Mouse (Mus musculus) gastrocnemius, postnatal 25 days (tissue): Measurements from ENCODE around the gene Plcl1. TPM values are rescaled to one million over a fixed set of nuclear protein-coding genes. Genes with fewer than 3 reads are reported as not detected.

ENCODE experiments used
- DNase-seq: peaks from one replicate; pipeline ENCODE4 v3.0.0; 2022
- total RNA-seq, 2 experiments: library from RNA; stranded (reverse); gene quantifications; 1 replicate in 1 of 2; 2 replicates in 1 of 2; pipeline ENCODE4 v1.2.3; 2021

The Plcl1 gene
- total RNA-seq, 2 experiments from 2014 or later = 3.1 to 3.9 TPM

DNA sequence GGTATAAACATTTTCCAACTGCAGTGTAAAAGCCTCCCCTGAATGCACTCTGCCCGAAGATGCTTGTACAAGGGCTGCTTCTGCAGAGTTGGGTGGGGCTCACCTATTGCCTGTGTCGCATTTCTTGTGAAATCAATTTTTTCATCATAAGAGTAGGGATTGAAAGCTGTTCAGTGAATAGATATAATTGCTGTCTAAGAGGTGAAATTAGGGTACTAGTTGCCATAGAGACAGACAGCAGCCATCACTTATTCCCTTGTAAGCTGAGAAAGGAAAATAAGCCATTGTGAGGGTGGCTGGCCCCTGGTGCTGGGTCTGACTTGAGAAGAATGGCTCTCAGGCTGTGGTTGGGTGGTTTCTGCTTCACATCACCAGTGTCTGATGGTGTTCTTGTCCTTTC lies 299.0 kb downstream of the Plcl1 start:
- no peak for DNase-seq

DNA sequence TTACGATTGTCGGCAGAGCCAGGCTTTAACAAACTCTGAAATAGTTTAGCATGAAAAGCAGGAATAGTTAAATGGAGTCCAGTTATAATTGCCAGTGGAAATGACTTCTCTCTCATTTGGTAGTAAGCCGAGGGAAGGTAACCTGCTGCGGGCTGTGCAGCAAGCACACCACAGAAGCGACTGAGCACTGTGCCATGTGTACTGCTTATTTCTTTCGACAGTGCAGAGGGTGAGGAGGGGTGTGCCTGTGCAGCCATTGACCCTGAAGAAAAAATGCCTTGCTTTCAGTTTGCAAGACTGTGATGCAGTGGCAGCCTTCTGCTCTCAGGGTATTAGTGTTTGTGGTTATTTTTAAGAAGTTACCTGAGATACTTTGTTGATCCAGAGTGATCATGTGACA lies 299.5 kb downstream of the Plcl1 start:
- DNase-seq = no peak

DNA sequence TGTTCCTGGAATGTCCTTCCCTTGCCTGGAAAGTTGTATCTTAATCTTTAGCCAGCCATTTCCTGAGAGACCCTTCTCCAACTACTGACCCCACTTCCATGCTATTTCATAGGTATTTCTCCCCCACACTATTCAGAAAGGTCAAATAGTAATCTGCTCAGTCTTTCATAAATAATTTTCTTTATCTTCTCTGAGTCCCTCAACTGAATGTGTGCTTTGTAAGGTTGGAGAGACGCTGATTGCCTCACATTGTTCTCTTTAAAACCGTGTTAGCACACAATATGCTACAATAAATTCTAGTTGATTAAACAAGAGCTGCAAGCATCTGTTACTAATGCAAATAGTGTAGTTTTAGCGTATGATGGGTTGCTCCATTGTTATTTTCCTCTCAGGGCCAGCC lies 300.0 kb downstream of the Plcl1 start:
- no peak for DNase-seq

DNA sequence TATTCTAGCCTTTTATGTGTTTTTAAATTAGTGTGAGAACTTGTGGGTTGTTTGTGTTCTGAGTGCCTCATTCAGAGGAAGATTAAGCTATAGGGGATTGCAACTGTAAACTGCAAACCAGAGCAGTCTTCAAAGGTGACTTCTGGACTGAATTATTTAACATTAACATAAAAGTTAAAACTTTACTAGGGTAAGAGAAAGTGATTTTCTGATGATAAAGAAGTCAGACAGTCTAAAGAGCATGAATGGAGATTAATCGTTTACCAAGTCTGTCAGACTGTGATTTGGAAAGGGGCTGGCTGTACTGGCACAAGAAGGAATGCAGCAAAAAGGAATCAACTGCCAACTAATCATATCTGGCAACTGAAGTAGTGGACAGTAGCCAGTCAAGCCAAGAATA lies 301.2 kb downstream of the Plcl1 start:
- DNase-seq = no peak

DNA sequence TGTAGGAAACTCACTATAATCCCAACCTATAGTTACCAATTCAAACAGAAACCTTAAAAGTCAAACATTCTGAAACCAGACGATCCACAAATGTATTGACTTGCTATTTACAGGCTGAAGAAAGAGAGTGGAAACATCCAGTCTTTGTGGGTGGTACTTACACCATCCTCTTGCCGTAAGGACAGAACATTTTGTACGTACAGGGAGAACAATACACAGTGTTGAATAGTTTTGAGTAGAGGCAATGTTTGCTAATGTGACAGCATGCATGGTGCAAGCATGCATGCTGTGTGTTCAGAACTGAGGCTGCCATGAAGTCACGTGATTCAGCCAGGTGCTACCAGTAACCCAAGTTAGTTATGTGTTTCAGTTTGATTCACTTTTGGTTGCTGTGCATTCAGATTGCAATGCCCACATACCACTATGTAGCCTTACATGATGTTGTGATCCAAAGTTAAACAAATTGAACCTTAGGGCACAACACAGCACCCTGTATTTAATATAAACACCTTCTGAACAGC lies 311.6 kb downstream of the Plcl1 start:
- DNase-seq = no peak

DNA sequence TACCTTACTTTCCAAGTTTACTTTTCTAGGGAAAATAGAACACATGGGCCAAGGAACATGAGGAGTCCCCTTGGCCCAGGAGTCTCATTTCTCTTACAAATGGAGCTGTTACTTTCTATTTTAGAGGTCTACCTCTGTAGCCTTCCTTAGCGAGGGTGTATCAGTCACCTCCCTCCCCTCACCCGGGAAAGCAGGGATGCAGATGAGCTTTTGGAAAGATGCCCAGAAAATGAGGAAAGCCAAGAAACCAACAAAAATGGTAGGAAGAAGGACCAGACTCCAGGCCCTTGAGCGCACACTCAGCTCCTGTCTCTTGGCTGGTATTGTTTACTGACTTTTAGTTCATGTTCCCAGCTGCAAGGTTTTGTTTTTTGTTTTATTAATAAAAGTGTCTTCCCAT lies 319.7 kb downstream of the Plcl1 start:
- DNase-seq = no peak

DNA sequence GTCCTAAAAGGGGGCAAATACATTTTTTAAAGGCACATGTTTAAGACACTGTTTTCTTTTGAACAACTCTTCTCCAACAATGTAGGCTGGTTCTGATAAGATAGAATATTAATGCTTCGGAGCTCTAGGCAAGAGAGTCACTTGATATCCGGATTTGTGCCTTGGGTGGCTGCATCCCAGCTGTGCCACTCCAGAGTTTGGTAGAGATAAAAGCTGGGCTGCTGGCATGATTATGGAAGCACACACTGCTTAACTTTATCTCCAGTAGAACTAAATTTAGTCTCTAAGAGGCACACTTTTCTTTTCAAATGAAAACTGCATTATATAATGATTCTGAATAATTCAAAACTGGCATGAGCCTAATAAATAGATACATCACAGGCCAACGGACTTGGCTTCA lies 323.6 kb downstream of the Plcl1 start:
- DNase-seq = no peak

DNA sequence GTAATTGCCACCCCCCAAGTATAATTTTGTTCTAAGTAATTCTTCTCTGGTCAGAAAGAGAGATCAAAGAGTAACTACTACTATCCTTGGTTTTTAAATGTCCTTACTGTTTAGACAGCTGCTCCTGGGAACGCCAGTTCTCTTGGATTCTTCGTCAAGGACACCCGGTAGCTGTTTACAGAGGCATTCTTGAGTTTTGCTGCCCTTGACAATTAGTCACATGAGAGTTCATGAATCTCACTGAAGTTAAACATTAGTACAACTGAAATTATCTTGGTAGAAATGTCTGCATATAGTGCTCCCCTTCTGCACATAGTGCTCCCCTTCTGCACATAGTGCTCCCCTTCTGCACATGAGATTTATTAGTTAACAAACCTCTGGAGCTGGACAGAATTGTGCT lies 327.2 kb downstream of the Plcl1 start:
- DNase-seq = no peak

DNA sequence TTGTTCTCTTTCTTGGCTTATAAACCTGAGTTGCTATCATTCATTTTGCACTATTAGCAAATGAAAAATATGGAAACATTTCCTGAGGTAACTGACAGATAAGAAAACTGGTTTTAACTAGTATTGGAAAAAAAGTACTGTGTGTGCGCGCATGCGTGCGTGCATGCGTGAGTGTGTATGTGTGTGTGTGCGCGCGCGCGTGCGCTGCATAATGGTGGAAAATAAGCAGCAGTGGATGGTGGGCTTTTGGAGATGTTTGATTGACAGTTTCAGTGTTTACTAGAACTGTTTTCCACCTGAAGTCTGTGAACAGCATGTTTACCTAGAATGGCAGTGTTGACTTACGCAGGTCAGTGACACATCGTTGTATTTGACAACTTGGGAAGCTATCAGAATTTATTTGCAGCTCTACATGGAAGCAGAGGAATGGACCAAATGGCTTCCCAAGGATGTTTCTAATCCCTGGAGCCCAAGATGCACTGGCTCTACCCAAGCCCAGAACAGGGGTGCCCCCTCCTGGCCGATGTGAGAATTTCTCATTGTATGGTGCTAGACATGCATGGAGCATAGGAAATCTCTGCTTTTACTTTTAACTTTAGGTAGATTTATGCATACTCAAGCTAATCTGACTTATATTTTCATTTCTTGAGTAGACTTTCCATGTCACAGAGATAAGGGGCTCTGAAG lies 330.5 kb downstream of the Plcl1 start:
- peak; percentile 52 for DNase-seq

DNA sequence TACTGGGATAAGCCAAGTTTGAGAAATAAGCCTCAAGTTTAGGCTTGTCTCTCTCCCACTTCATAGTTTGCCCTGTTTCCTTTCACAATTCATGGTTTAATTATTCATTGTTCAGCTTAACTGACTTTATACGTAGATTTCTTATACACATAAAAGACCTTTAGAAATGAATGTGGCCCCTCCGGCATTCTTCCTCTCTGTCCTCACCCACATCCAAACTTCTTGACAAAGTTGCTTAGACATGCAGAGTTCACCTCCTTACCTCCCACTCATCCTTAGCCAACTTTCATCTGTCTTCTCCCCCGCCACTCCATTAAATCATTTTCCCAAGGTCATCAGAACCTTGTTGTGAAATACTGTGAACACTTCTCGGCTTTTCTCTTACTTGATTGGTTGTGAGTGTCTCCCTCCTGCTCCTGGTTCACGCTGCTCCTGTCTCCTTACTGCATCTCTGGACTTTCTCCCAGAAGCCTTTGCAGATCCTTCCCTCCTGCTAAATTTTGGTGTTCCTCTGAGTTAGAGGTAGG lies 331.1 kb downstream of the Plcl1 start:
- no peak for DNase-seq

DNA sequence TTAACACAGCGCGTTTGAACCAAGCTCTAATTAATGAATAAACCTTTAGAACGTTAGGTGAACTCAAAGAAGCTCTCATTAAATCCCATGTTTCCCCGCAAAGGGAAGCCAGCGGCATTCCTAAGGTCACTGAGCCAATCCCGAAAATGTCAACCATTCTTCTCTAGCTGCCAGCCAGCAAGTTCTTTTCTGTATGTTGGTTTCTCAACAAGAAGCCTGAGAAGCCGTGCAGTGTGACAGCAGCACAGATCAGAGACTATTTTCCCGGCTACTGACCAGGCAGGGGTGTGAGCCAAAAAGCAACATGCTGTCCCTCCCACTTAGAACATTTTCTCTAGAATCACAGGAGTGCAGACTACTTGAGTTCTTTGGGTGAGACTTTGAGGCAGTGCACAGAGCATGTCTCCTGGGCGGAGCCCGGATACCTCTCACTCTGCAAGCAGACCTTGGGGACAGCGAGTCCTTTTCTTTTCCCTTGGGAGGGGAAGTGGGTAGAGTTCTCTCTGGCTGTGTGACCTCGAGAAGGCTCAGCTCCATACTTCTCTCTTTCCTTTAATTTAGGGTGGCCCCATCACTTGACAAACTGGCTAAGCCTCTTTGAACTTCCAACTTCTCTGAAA lies 333.1 kb downstream of the Plcl1 start:
- no peak for DNase-seq

DNA sequence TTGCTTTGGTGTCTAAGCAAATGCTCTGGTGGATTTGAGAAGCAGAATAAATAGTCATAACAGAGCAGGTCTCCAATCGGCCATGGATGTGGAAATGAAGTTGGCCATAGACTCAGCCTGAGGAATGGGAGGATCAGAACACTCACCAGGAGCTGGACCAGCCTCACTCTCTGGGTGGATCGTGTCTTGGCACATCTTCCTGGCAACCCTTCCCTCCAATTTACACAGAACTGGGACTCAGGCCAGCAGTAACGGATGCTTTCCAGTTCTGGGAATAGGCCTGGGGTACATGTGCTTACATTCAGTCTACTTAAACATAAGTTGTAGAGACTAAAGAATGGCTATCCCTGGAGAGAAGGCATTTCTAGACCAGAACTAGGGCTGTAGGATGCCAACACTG lies 336.2 kb downstream of the Plcl1 start:
- peak; percentile 27 for DNase-seq

DNA sequence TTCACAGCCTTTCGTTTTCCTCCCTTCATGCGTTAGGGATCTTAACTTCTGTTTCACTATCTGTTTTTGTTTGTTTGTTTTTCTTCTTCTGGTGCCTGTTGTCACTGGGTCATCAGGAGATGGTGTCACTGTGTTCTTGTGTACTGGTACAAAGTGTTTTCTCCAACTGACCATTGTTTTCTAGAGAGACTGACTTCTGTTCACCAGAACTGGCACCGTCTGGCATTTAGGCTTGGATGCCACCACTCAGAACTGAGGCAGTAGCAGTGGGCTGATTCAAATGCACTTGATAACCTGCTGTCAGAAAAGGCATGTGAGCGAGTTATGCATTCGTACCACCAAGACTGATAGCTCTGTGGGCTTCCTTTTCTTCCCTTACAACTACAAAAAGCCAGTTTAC lies 342.8 kb downstream of the Plcl1 start:
- DNase-seq = no peak

DNA sequence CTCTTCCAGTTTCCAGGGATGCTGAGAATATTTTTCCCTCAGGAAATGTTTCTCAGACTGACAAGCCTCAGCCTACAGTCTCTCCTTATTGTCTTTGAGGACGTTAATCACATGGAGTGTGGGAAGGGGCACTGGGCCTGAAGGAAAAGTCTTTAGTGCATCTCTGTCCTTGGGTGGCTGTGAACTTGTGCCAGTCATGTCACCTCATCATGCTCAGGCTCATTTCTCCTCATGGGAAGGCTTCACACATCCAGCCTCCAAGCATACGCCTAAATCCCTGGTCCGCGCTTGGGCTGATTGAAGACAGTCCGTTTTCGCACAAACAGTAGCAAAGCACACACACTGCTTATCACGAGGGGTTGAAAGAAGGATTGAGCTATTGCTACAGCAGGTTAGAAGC lies 344.0 kb downstream of the Plcl1 start:
- no peak for DNase-seq

DNA sequence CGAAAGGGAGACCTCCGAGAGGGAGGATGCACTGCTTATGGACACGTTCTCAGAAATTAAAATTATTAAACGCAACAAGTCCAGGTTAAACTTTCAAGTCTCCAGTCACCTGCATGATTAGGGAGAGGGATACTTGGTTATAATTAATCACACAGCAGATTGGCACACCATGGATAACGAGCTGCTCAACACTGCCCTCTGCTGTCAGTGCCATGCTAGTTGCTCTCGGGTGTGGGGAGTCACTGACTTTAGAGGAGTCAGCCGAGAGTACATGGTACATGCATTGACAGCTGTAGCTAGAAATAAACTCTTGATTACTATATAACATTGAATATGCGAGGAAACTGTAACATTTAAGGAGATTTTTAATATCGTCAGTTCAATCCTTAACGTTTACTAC lies 350.0 kb downstream of the Plcl1 start:
- DNase-seq = no peak

DNA sequence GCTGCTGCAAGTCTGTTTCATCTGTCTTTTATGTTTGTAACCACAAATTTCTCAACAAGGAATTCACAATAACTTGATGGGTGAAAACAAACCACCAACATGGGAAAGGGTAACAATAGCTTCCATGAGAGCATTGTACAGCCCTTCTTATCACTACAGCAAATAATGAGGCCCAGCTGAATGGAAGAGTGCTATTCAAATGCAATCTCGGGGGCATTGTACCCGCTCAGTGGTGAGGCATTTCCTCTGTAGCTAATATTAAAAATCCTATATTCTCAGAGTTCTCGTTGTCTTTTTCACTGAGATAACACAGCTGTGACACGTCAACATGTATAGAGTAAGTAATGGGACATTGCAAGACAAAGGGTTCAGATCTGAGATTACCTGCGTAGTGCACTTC lies 356.6 kb downstream of the Plcl1 start:
- DNase-seq = no peak

DNA sequence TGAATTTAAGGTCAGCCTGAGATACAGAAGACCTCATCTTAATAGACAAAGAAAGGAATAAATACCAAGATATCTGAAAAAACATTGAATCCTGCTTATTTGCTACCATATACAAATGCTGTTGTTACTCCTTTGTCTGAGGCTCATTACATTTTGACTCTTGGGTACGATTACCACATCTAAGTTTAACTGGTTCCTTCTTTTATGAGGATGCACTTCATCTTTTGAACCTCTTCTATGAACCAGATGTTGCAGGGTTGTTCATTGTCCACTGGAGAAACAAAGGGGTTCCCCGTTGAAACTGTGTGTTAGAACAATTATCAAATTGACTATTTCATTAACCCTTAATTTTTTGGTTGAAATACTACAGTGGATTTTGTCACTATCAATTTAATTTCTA lies 357.4 kb downstream of the Plcl1 start:
- no peak for DNase-seq

DNA sequence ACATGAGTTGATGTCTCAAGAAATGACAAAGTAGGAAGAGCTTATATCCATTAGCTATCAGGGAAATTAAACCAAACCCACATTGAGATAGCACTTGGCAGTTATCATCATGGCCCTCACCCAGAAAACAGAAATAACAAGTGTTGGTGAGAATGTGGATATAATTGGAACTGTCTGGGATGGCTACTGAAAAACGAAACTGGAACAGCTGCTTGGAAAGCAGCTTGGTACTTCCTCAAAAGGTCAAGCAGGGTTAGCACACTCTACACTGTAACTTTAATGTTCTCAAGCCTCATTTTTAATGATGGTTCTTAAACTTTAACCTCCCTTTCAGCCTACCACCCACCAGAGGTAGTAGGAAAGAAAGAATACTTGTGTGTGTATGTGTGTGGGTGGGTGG lies 361.0 kb downstream of the Plcl1 start:
- peak; percentile 22 for DNase-seq

DNA sequence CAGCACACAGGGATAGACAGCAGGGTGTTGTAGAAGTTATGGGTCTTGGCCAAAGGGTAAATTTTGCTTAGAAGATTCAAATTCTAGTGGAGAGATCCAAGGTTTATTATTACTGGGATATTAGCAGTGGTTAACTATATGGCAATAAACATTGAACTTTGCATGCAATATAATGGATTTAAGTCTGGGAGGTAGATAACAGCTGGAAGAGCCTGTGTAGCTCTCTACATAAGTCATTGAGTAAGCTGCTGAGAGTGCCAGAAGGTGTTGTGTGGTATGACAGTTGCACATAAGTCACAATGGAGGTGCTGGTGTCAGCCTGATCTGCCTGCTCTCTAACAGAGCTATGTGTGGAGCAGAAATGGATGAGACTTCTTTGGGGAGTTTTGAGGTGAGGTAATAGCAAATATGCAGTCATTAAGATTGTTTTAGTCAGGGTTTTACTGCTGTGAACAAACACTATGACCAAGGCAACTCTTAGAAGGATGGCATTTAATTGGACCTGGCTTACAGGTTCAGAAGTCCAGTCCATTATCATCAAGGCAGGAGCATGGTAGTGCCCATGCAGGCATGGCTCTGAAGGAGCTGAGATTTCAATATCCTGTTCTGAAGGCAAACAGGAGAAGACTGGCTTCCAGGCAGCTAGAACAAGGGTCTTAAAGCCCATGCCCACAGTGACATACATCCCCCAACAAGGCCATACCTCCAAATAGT lies 364.5 kb downstream of the Plcl1 start:
- no peak for DNase-seq

DNA sequence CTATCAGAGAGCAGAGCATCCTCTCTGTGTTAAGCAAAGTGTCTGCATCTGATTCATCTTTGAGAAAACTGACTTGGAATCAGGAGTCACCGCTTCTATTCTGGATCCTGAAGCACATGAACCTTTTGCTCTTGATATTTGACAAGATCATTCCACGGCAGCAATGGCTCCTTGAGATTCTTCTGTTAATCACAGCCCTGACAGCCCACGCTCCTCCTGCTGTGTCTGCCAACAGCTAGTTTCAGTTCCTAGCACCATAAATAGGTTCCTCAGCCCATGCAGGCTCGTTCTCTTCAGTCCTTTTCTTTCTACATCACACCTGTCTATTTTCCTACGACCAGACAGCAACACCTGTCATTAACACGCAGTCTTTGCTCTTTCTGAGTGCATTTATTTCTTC lies 387.1 kb downstream of the Plcl1 start:
- no peak for DNase-seq
